Mouse (Mus musculus) kidney, adult 2 months (tissue): Measurements from ENCODE around the gene Cenpn.

ENCODE experiments used
- CTCF ChIP-seq: fragments of 200-500 bp; conservative IDR thresholded peaks from 2 replicates; pipeline ENCODE4 v1.5.1; 2011; ENCODE audit warnings: low read depth, mild to moderate bottlenecking, control low read depth, low read length, moderate library complexity, mixed read lengths; ENCODE audit not compliant: insufficient read depth, insufficient read length
- POLR2A ChIP-seq: fragments of 200-500 bp; IDR thresholded peaks from one replicate; pipeline ENCODE4 v1.6.1; 2011; ENCODE audit warnings: low read depth, low read length, control low read depth

DNA sequence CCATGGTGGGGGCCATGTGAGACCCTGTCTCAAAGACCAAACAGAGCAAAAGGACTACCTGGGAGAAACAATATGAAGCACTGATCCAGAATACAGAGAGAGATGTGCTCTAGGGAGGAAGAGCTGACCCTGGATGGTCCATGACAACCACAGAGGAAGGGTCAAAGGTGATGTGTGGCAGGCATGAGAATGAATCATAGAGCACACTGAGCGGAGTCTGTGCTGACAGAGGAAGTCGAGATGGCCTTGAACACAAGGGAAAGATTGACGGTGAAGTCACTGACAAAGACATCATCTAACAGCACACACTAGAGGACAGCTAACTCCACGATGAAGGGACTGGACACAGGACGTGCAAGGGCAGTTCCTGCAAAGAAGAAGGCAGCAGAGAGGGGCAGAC lies 30.1 kb upstream of the Cenpn start:
- TF ChIP-seq POLR2A (no peak), CTCF (no peak)
